Mouse (Mus musculus) erythroblast, adult 5-6 weeks (primary cell): ENCODE data around the gene Rnf19b. TPM values are rescaled to one million over a fixed set of nuclear protein-coding genes. Genes with fewer than 3 reads are reported as not detected.

ENCODE experiments used
- ATAC-seq: replicated peaks from 2 replicates; pipeline ENCODE4 v1.8.0; 2016; ENCODE audit warnings: moderate number of reproducible peaks, mild to moderate bottlenecking, moderate TSS enrichment, inconsistent platforms; ENCODE audit not compliant: poor library complexity, low FRiP score, severe bottlenecking
- total RNA-seq, 2 experiments: library from RNA; stranded (forward) in 1 of 2; stranded (reverse) in 1 of 2; fragments of 150-400 nt in 1 of 2; fragments of 200-764, 138-1000 nt in 1 of 2; gene quantifications; 2 replicates each; pipeline versions ENCODE4 v1.2.3 to v1.2.4; 2015 to 2017; ENCODE audit warnings: low replicate concordance in 2 of 2

The Rnf19b gene
- total RNA-seq, 2 experiments from 2014 or later = 9.6 to 30.5 TPM

GRCm38 (mm10) chr4:129032963-129033951 lies 24.8 kb upstream of the Rnf19b start:
- peak; percentile 70 for ATAC-seq

- no peak for ATAC-seq
These were observed 23.8 kb upstream of the Rnf19b start for GRCm38 (mm10) chr4:129034224-129034623.

- no peak for ATAC-seq
These were observed 23.1 kb upstream of the Rnf19b start for GRCm38 (mm10) chr4:129034706-129035660.

- no peak for ATAC-seq
These were observed 22.1 kb upstream of the Rnf19b start for GRCm38 (mm10) chr4:129035851-129036445.

GRCm38 (mm10) chr4:129047721-129048421 lies 10.2 kb upstream of the Rnf19b start:
- ATAC-seq = 0 out of 2 replicates have a peak, but pooled peaks have one; percentile 29

- no peak for ATAC-seq
These were observed 9.4 kb upstream of the Rnf19b start for GRCm38 (mm10) chr4:129048501-129049305.

DNA sequence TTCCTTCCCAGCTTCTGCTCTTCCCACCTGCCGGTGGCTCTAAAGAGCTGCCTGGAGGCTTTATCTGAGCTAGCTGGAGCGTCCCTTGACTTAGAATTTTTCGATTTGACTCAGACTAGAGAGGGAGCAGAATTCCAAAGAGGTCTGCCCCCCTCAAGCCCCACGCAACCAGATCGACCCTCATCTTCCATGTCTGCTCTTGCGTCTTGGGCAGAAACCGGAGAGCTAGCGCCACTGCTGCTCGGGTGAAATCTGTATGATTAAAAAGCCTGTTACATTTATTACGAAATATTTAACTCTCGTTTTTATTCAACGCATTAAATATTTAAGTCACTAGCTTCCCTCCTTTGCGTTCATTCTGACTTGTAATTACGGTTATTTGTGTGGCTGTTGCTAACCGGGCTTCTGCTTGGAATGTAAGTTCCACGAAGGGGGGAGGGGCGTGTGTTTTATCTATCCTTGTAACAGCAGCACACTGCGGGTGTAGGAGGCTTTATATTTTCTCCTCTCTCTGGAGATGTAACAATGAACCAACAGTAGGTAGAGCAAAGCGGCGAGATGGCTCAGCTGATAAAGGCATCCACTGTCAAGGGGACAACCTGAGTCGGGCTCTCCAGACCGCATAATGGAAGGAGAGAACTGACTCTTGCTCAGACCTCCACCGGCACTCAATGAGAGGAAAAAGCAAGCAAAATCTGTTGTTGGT lies 8.6 kb upstream of the Rnf19b start:
- ATAC-seq = no peak

DNA sequence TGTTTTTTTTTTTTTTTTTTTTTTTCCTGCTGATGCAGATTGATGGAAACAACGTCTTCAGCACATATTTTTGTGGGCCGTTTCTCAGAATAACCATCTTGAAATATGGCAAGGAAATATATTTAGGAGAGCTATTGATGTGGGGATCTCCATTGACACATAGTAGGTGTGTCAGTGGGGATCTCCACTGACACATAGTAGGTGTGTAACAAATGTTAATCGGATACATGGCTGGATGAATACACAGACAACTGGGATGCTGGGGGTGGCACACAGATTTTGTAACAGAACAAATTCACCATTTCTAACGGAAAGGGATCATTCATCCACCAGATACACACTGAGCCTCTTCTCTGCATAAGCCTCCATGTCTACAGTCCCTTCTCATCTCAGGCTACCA lies 7.7 kb upstream of the Rnf19b start:
- ATAC-seq = no peak

GRCm38 (mm10) chr4:129050901-129051417 lies 7.1 kb upstream of the Rnf19b start:
- ATAC-seq = no peak

GRCm38 (mm10) chr4:129051461-129052183 lies 6.4 kb upstream of the Rnf19b start:
- no peak for ATAC-seq

DNA sequence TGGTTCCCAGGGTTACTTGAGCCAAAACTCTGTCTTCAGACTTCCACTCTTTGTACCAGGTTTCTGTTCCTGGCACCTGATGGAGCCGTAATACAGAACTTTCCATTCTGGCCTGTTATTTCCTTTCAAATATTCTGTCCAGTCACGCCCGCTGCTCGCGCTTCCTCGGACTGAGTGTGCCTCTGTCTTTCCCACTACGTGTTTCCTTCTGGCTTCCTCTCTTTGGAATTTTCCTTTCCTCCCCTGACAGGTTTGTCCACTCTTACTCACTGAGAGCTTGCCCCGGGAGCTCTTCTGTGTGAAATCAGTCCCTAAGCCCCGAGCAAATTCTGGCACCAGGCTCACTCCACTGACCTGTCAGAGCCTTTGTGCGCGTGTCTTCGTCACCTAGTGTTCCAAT lies 3.3 kb upstream of the Rnf19b start:
- no peak for ATAC-seq

- no peak for ATAC-seq
These were observed 2.5 kb upstream of the Rnf19b start for GRCm38 (mm10) chr4:129055562-129055961.

DNA sequence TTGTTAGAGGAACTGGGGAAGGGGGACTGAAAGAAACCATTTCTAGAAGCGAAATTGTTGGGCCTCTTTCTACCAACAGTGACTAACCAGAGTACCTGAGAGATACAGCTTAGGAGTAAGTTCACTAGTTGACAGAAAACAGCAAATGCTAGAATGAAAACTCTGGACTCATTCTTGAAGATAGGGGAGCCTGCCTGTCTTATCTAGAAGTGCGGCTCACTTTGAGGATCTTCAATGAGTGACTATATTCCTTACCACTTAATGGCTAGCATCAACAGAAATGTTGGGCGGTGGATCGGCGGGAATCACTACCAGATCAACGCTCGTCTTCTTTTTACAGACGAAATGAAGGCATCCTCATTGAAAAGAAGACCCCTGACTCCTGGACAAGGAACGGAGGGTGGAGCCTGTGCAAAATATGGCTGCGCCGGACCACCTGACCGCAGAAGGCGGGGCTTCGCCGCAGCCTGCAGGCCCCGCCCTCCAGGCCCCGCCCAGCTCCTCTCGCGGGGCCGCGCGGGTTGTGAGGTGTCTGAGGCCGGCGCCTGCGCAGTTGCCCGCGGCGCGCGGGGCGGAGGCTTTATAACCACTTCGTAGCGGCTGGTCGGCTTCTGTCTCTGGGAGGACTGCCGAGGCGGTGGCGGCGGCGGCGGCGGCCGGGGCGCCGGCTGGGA lies 401 bp upstream of the Rnf19b start:
- peak; percentile 87 for ATAC-seq

- ATAC-seq = peak; percentile 54
These were observed 1.1 kb downstream of the Rnf19b start for GRCm38 (mm10) chr4:129059125-129059551.

DNA sequence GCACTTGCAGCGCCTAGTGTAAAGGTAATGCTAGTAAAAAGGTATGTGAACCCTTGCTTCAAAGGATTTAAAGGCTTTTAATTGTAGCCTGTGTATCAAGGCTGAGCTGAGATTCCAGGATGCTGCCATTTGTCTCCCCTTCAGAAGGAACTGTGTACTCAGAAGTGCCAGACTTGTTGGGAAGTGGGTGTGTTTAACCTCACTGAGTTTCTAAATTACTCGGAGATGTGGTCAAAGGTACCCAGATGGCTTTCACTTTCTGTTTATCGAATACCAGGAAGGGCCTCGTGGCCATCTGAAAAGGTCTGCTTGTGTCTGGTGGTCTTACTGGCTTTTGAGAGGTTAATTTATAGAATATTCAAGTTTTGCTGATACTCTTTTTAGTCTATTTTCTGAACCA lies 1.9 kb downstream of the Rnf19b start:
- ATAC-seq = no peak

GRCm38 (mm10) chr4:129061486-129061885 lies 3.4 kb downstream of the Rnf19b start:
- no peak for ATAC-seq
